Comparison of ENCODE assay signal across 9 mouse cellular contexts in genomic region chr4:155042606-155043288, GRCm38 (mm10). TPM values are rescaled to one million over a fixed set of nuclear protein-coding genes. Genes with fewer than 3 reads are reported as not detected.
A peak's percentile ranks its signal among the peaks of the same experiment; 100 is the strongest.
DNase-seq lines count a peak whose midpoint lies in the region; ATAC-seq and TF ChIP-seq lines count a peak whose summit lies in the region.
"Had no signal": no experiment of that assay in that cellular context is flagged by ENCODE, and none has a peak within 500 bp of the region (broad histone marks: within the 10 kb centered on the region; RNA-seq: fewer than 3 reads in every experiment).

No protein-coding gene starts in this region.

- peak overlapping the region; percentile 30 for H3K9ac ChIP-seq in embryonic facial prominence, embryonic 11.5 days (replicated peaks; ENCODE audit: low read length)
- peak overlapping the region; percentile 76 for H3K9ac ChIP-seq in hindbrain, embryonic 13.5 days
- H3K9ac ChIP-seq in neural tube, embryonic 13.5 days: peak overlapping the region; percentile 69

- peaks cover 3% of the 10 kb centered on the region; the same call in 1 of the 2 replicates for H3K4me1 ChIP-seq in embryonic facial prominence, embryonic 11.5 days (ENCODE audit: control insufficient read depth, insufficient read depth, low read length)
- peaks cover 41% of the 10 kb centered on the region for H3K4me1 ChIP-seq in hindbrain, embryonic 13.5 days (replicated peaks)
- H3K4me1 ChIP-seq in neural tube, embryonic 13.5 days (replicated peaks): peaks cover 35% of the 10 kb centered on the region

- peak overlapping the region; percentile 63 for H3K4me3 ChIP-seq in layer of hippocampus, adult 2 months
- H3K4me3 ChIP-seq in embryonic facial prominence, embryonic 11.5 days (ENCODE audit: low read depth, low read length): peak overlapping the region; percentile 33
- peak overlapping the region; percentile 52 for H3K4me3 ChIP-seq in hindbrain, embryonic 13.5 days
- peak overlapping the region; percentile 45 for H3K4me3 ChIP-seq in neural tube, embryonic 13.5 days

- H3K36me3 ChIP-seq in embryonic facial prominence, embryonic 11.5 days (replicated peaks; ENCODE audit: control insufficient read depth, insufficient read depth, low read depth, low read length): no peaks in the 10 kb centered on the region
- no peaks in the 10 kb centered on the region for H3K36me3 ChIP-seq in hindbrain, embryonic 13.5 days
- H3K36me3 ChIP-seq in neural tube, embryonic 13.5 days: no peaks in the 10 kb centered on the region

- peak overlapping the region; percentile 74 for H3K4me2 ChIP-seq in embryonic facial prominence, embryonic 11.5 days (ENCODE audit: low read depth, low read length)
- peak overlapping the region; percentile 87 for H3K4me2 ChIP-seq in hindbrain, embryonic 13.5 days
- H3K4me2 ChIP-seq in neural tube, embryonic 13.5 days: peak overlapping the region; percentile 74

- H3K27ac ChIP-seq in layer of hippocampus, adult 2 months: peak overlapping the region; percentile 85
- H3K27ac ChIP-seq in embryonic facial prominence, embryonic 11.5 days (replicated peaks; ENCODE audit: low read depth, low read length): no peak overlapping the region
- H3K27ac ChIP-seq in hindbrain, embryonic 13.5 days: no peak overlapping the region
- H3K27ac ChIP-seq in neural tube, embryonic 13.5 days (replicated peaks): no peak overlapping the region

- peak in 1 of 2 experiments; percentile 53 for DNase-seq in layer of hippocampus, adult 2 months (ENCODE audit: low spot score in 2 of 2)
- no peak for DNase-seq in layer of hippocampus, adult 9-10 months (ENCODE audit: low spot score)
- DNase-seq in embryonic facial prominence, embryonic 11.5 days (ENCODE audit: low spot score): no peak
- no peak for DNase-seq in thymus, adult 18-20 months
- no peak for DNase-seq in spleen, postnatal 4 days (ENCODE audit: low spot score in 2 of 2)
- DNase-seq in kidney, postnatal 10 days: no peak

- no peak; the same call in none of the 2 replicates for TF ChIP-seq CTCF in layer of hippocampus, adult 2 months (conservative IDR thresholded peaks at IDR 0.05)

- ATAC-seq in embryonic facial prominence, embryonic 11.5 days (replicated peaks; ENCODE audit: insufficient number of reproducible peaks, low FRiP score, low TSS enrichment, low read depth): no peak
- peak; percentile 14 for ATAC-seq in hindbrain, embryonic 13.5 days (ENCODE audit: low FRiP score)
- ATAC-seq in neural tube, embryonic 13.5 days (ENCODE audit: low read depth): peak; percentile 25; the same call in 1 of the 2 replicates

- peaks cover 45% of the 10 kb centered on the region for H3K27me3 ChIP-seq in embryonic facial prominence, embryonic 11.5 days (ENCODE audit: control insufficient read depth, insufficient read depth, low read length)
- H3K27me3 ChIP-seq in hindbrain, embryonic 13.5 days: peaks cover 65% of the 10 kb centered on the region
- H3K27me3 ChIP-seq in neural tube, embryonic 13.5 days: peaks cover 55% of the 10 kb centered on the region

- 2% methylated on average over 65 of the region's 65 CpGs for WGBS in embryonic facial prominence, embryonic 11.5 days
- WGBS in hindbrain, embryonic 13.5 days: 2% methylated on average over 63 of the region's 65 CpGs
- WGBS in neural tube, embryonic 13.5 days: 2% methylated on average over 62 of the region's 65 CpGs

- H3K9me3 ChIP-seq in embryonic facial prominence, embryonic 11.5 days (replicated peaks; ENCODE audit: control insufficient read depth, low read length): no peaks in the 10 kb centered on the region
- no peaks in the 10 kb centered on the region for H3K9me3 ChIP-seq in hindbrain, embryonic 13.5 days
- H3K9me3 ChIP-seq in neural tube, embryonic 13.5 days: no peaks in the 10 kb centered on the region

RNA-seq across cellular contexts. Expression of gene Plch2, which starts 13.8 kb away (rescaled TPM):
- 10 to 100 TPM; 91.1 to 92.0 TPM for total RNA-seq in layer of hippocampus, adult 2 months (2021)
- polyA plus RNA-seq in embryonic facial prominence, embryonic 11.5 days (2014; fragmentation: Nextera tagmentation; extraction: Ambion mirVana): 1.4 and 2.1 TPM in 2 replicates
- polyA plus RNA-seq in hindbrain, embryonic 13.5 days (2015; fragmentation: Nextera tagmentation; extraction: Ambion mirVana): 8.4 and 11.1 TPM in 2 replicates
- 6.1 and 6.2 TPM in 2 replicates for polyA plus RNA-seq in neural tube, embryonic 13.5 days (2015; fragmentation: Nextera tagmentation; extraction: Ambion mirVana)
- total RNA-seq: hematopoietic stem cell, adult 5-6 weeks had no signal

RNA-seq across cellular contexts. Expression of gene Pex10, which starts 24.1 kb away (rescaled TPM):
- 10 to 100 TPM; 23.1 to 24.2 TPM for total RNA-seq in layer of hippocampus, adult 2 months (2021)
- polyA plus RNA-seq in embryonic facial prominence, embryonic 11.5 days (2014; fragmentation: Nextera tagmentation; extraction: Ambion mirVana): 7.3 and 7.4 TPM in 2 replicates
- polyA plus RNA-seq in hindbrain, embryonic 13.5 days (2015; fragmentation: Nextera tagmentation; extraction: Ambion mirVana): 18.6 and 24.2 TPM in 2 replicates
- polyA plus RNA-seq in neural tube, embryonic 13.5 days (2015; fragmentation: Nextera tagmentation; extraction: Ambion mirVana): 15.9 and 17.8 TPM in 2 replicates

RNA-seq across cellular contexts. Expression of gene Rer1, which starts 43.4 kb away (rescaled TPM):
- 10 to 100 TPM; 60.6 to 63.0 TPM for total RNA-seq in layer of hippocampus, adult 2 months (2021)
- polyA plus RNA-seq in embryonic facial prominence, embryonic 11.5 days (2014; fragmentation: Nextera tagmentation; extraction: Ambion mirVana): 164 and 173 TPM in 2 replicates
- polyA plus RNA-seq in hindbrain, embryonic 13.5 days (2015; fragmentation: Nextera tagmentation; extraction: Ambion mirVana): 123 and 132 TPM in 2 replicates
- 136 and 141 TPM in 2 replicates for polyA plus RNA-seq in neural tube, embryonic 13.5 days (2015; fragmentation: Nextera tagmentation; extraction: Ambion mirVana)

RNA-seq across cellular contexts. Expression of gene Morn1, which starts 43.6 kb away (rescaled TPM):
- 10 to 100 TPM; 11.8 to 14.0 TPM for total RNA-seq in layer of hippocampus, adult 2 months (2021)
- 3.3 and 3.5 TPM in 2 replicates for polyA plus RNA-seq in embryonic facial prominence, embryonic 11.5 days (2014; fragmentation: Nextera tagmentation; extraction: Ambion mirVana)
- 7.1 and 8.0 TPM in 2 replicates for polyA plus RNA-seq in hindbrain, embryonic 13.5 days (2015; fragmentation: Nextera tagmentation; extraction: Ambion mirVana)
- polyA plus RNA-seq in neural tube, embryonic 13.5 days (2015; fragmentation: Nextera tagmentation; extraction: Ambion mirVana): 5.6 and 5.7 TPM in 2 replicates
